Mouse (Mus musculus) CH12.LX (cell line): Measurements from ENCODE around the gene Tyrp1. TPM values are rescaled to one million over a fixed set of nuclear protein-coding genes. Genes with fewer than 3 reads are reported as not detected.

Experiments
- DNase-seq: peaks from one replicate; pipeline ENCODE4 v3.0.0-alpha.2; 2013; ENCODE audit errors: extremely low read depth
- H3K27ac ChIP-seq: 2 replicates; pipeline ENCODE4 v1.5.1; 2012; ENCODE audit warnings: low read depth, mild to moderate bottlenecking, control low read depth, moderate library complexity; ENCODE audit not compliant: insufficient read depth
- H3K27me3 ChIP-seq: replicated peaks from 2 replicates; pipeline ENCODE3; 2012; ENCODE audit warnings: inconsistent platforms
- H3K36me3 ChIP-seq, 2 experiments: replicated peaks in 1 of 2; 2 replicates each; pipeline versions ENCODE3 to v1.6.1; 2012; ENCODE audit warnings: inconsistent platforms in 1 of 2, low read length in 1 of 2, mild to moderate bottlenecking in 1 of 2, mixed read lengths in 1 of 2, moderate library complexity in 1 of 2; ENCODE audit not compliant: control insufficient read depth in 1 of 2, insufficient read depth in 1 of 2
- H3K4me1 ChIP-seq, 2 experiments: 2 replicates each; pipeline ENCODE4 v1.6.1; 2012; ENCODE audit warnings: inconsistent platforms in 1 of 2, moderate library complexity in 1 of 2; ENCODE audit not compliant: insufficient read depth in 2 of 2, control insufficient read depth in 1 of 2
- H3K4me2 ChIP-seq: 2 replicates; pipeline ENCODE4 v1.6.1; 2012; ENCODE audit warnings: low read depth, mild to moderate bottlenecking, control low read depth; ENCODE audit not compliant: poor library complexity, insufficient read depth, severe bottlenecking
- H3K4me3 ChIP-seq, 3 experiments: fragments of 150-350 bp in 1 of 3; sonication (generic) in 1 of 3; replicated peaks in 1 of 3; 2 replicates each; pipeline versions ENCODE3 to v1.5.1; 2011 to 2012; ENCODE audit warnings: low read depth in 2 of 3, low read length in 2 of 3, mild to moderate bottlenecking in 2 of 3, moderate library complexity in 2 of 3, control low read depth in 1 of 3, improper control_type of control experiment in 1 of 3, inconsistent platforms in 1 of 3, mixed read lengths in 1 of 3; ENCODE audit not compliant: poor library complexity in 1 of 3
- H3K79me2 ChIP-seq: replicated peaks from 2 replicates; pipeline ENCODE4 v1.6.1; 2012; ENCODE audit warnings: mild to moderate bottlenecking, moderate library complexity; ENCODE audit not compliant: control insufficient read depth, poor library complexity, insufficient read depth, severe bottlenecking; ENCODE audit errors: extremely low read depth
- H3K9ac ChIP-seq: 2 replicates; pipeline ENCODE4 v1.6.1; 2012; ENCODE audit warnings: low read depth, mild to moderate bottlenecking, control low read depth, moderate library complexity; ENCODE audit not compliant: insufficient read depth
- H3K9me3 ChIP-seq: replicated peaks from 2 replicates; pipeline ENCODE3; 2012; ENCODE audit warnings: low read length, inconsistent platforms, mixed read lengths
- CHD2 ChIP-seq: IDR thresholded peaks from 2 replicates; pipeline ENCODE4 v1.6.1; 2011; ENCODE audit warnings: low read length, improper control_type of control experiment
- ELF1 ChIP-seq: IDR thresholded peaks from 2 replicates; pipeline ENCODE4 v1.6.1; 2014; ENCODE audit warnings: low read depth, mild to moderate bottlenecking, inconsistent platforms, low read length, improper control_type of control experiment
- EP300 ChIP-seq: IDR thresholded peaks from 2 replicates; pipeline ENCODE4 v1.6.1; 2011; ENCODE audit warnings: low read length, improper control_type of control experiment
- ETS1 ChIP-seq: conservative IDR thresholded peaks from 2 replicates; pipeline ENCODE4 v1.6.1; 2012; ENCODE audit warnings: low read depth, mild to moderate bottlenecking, inconsistent platforms, low read length, improper control_type of control experiment, moderate library complexity
- HCFC1 ChIP-seq: IDR thresholded peaks from 2 replicates; pipeline ENCODE4 v1.6.1; 2012; ENCODE audit warnings: low read depth, mild to moderate bottlenecking, inconsistent platforms, low read length, improper control_type of control experiment
- MAFK ChIP-seq: IDR thresholded peaks from 2 replicates; pipeline ENCODE4 v1.6.1; 2011; ENCODE audit warnings: low read length, improper control_type of control experiment; ENCODE audit not compliant: insufficient replicate concordance
- MAX ChIP-seq: IDR thresholded peaks from 2 replicates; pipeline ENCODE4 v1.6.1; 2011; ENCODE audit warnings: low read length, improper control_type of control experiment
- MYC ChIP-seq: IDR thresholded peaks from 2 replicates; pipeline ENCODE4 v1.6.1; 2011; ENCODE audit warnings: low read depth, mild to moderate bottlenecking, improper control_type of control experiment, low read length
- PAX5 ChIP-seq: IDR thresholded peaks from 2 replicates; pipeline ENCODE4 v1.6.1; 2012; ENCODE audit warnings: low read length, inconsistent platforms, mixed read lengths
- POLR2AphosphoS2 ChIP-seq: IDR thresholded peaks from 2 replicates; pipeline ENCODE4 v1.6.1; 2011; ENCODE audit warnings: low read depth, low read length, improper control_type of control experiment
- RAD21 ChIP-seq: IDR thresholded peaks from 2 replicates; pipeline ENCODE4 v1.6.1; 2011; ENCODE audit warnings: low read depth, mild to moderate bottlenecking, low read length, improper control_type of control experiment, moderate library complexity
- RCOR1 ChIP-seq: conservative IDR thresholded peaks from 2 replicates; pipeline ENCODE4 v1.6.1; 2012; ENCODE audit warnings: low read depth, mild to moderate bottlenecking, inconsistent platforms, low read length, improper control_type of control experiment
- SIN3A ChIP-seq: IDR thresholded peaks from 2 replicates; pipeline ENCODE4 v1.6.1; 2012; ENCODE audit warnings: low read length, improper control_type of control experiment, inconsistent platforms
- UBTF ChIP-seq: IDR thresholded peaks from 2 replicates; pipeline ENCODE4 v1.6.1; 2012; ENCODE audit warnings: low read depth, mild to moderate bottlenecking, inconsistent platforms, low read length, improper control_type of control experiment, moderate library complexity
- ZMIZ1 ChIP-seq: IDR thresholded peaks from 2 replicates; pipeline ENCODE4 v1.6.1; 2012; ENCODE audit warnings: low read depth, mild to moderate bottlenecking, inconsistent platforms, low read length, improper control_type of control experiment
- dilution Hi-C: fragments of 300-500 bp; cut with MboI; formaldehyde crosslinking; loops from 2 replicates; pipeline ENCODE4 v1.14.3; 2020; ENCODE audit warnings: low sequenced_read_pairs; ENCODE audit not compliant: extremely low pct_unique_long_range_greater_than_20kb, extremely low pct_ligation_motif_present
- in situ Hi-C: fragments of 300-500 bp; cut with MboI; formaldehyde crosslinking; loops from 3 replicates; pipeline ENCODE4 v1.14.3; 2019; ENCODE audit warnings: low sequenced_read_pairs, low pct_ligation_motif_present, low pct_unique_long_range_greater_than_20kb, mixed read lengths
- polyA plus RNA-seq: library from polyadenylated mRNA; unstranded; fragments of >175 nt; gene quantifications from 2 replicates; pipeline ENCODE4 v1.2.1, GENCODE M21; 2012; ENCODE audit warnings: low read depth; ENCODE audit not compliant: insufficient read length
- total RNA-seq, 2 experiments: library from RNA; depleted of rRNA; stranded (reverse); fragments of 300-350 nt in 1 of 2; fragments of >200 nt in 1 of 2; gene quantifications; 2 replicates each; pipeline ENCODE4 v1.2.3; 2012 to 2014

Gene Tyrp1
- total and polyA plus RNA-seq, 3 experiments, result not detected

DNA sequence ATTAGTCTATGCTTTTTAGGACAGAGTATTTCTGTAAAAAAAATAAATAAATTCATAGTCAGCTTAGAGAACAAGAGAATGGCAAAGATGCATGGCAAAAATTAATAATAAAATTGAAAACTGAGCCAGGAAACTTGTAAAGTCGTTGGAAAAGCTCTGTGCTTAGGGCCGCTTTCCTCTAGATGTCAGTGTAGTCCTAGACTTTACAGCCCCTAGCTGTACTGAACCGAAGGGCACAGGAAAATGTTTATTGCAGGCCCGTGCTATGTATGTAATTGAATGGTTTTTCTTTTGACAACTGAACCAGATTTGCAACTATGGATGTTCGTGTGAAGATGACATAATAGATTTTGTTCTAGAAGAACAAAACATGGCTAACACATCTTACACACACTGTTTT is 32.1 kb downstream of the Tyrp1 start:
- Histone ChIP-seq H3K36me3 (no peaks in the 10 kb centered on the region), H3K4me3 (no peak overlapping the region), H3K9me3 (peaks cover 40% of the 10 kb centered on the region), H3K4me2 (no peak overlapping the region), H3K4me1 (no peaks in the 10 kb centered on the region), H3K9ac (no peak overlapping the region), H3K27me3 (no peaks in the 10 kb centered on the region), H3K27ac (no peak overlapping the region), H3K79me2 (no peaks in the 10 kb centered on the region)
- DNase-seq, result no peak
- dilution Hi-C loops, result no loop called here
- in situ Hi-C loops, result no loop called here
- TF ChIP-seq ELF1 (no peak), PAX5 (no peak), EP300 (no peak), SIN3A (no peak), ZMIZ1 (no peak), RAD21 (no peak), MAFK (no peak), RCOR1 (no peak), HCFC1 (no peak)

DNA sequence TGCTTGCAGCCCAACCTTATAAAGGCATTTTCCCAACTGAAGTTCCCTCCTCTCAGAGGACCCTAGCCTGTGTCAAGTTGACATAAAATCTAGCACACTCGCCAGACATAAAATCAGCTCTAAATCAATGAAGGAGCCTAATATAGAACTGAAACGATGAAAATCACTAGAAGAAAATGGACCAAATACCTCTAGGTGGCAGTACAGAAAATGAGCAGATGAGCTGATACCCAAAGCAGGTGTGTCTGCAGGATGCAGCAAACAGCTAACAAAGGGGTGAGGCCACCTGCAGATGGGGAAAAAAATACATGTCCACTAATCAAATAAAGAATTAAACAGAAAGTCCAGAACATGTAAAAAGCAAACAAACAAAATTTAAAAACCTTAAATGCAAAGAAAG is 35.7 kb downstream of the Tyrp1 start:
- no peak overlapping the region for H3K4me2 ChIP-seq
- H3K79me2 ChIP-seq, result no peaks in the 10 kb centered on the region
- no peaks in the 10 kb centered on the region for H3K36me3 ChIP-seq
- H3K9me3 ChIP-seq, result peaks cover 48% of the 10 kb centered on the region
- no peak for TF ChIP-seq HCFC1
- TF ChIP-seq MYC, result no peak
- no peak for TF ChIP-seq MAX
- DNase-seq, result no peak
- no peak overlapping the region for H3K9ac ChIP-seq
- H3K27me3 ChIP-seq, result no peaks in the 10 kb centered on the region
- no peak overlapping the region for H3K4me3 ChIP-seq
- H3K4me1 ChIP-seq, result no peaks in the 10 kb centered on the region
- dilution Hi-C loops (no loop called here), in situ Hi-C loops (no loop called here)
- no peak overlapping the region for H3K27ac ChIP-seq

DNA sequence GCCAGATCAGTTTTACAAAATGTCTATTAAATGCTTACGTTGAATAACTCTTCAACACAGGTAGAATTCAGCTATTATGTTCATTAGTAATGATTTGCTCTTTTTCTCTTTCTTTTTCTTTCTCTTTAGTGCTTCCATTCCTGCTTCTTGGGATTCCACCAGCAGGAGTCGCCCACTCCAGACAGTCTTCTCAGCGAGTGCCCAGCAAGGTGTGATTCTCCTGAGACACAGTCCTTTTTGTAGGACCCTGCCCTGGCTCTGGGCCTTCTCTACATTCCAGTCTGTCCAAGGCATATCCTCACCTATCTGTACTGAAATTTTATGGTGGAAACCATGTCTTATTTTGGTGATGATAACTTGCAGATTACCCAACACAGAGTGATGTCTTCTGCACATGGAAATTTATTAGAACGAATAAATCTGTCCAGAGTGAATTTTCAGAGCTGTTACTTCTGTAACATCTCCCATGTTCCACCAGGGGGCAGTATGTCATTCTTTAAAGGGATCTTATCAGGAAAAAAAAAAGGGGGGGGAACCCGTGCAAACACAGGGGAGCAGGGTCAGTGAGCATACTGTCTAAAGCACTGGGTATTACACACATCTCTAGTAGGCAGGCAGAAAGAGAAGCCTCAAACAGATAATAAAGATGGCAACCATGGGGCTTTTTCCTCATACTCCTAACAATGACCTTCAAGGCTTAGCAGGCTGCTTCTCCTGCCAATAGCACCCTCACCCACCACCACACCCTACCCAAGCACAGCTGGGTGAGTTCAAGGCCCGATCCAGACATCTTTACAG is 39.1 kb downstream of the Tyrp1 start:
- Histone ChIP-seq H3K27me3 (no peaks in the 10 kb centered on the region), H3K36me3 (no peaks in the 10 kb centered on the region), H3K4me2 (no peak overlapping the region), H3K27ac (no peak overlapping the region), H3K4me3 (no peak overlapping the region), H3K79me2 (no peaks in the 10 kb centered on the region), H3K9me3 (peaks cover 49% of the 10 kb centered on the region), H3K9ac (no peak overlapping the region), H3K4me1 (no peaks in the 10 kb centered on the region)
- DNase-seq, result no peak
- dilution Hi-C loops, result no loop called here
- in situ Hi-C loops, result no loop called here
- no peak for TF ChIP-seq UBTF
- TF ChIP-seq POLR2AphosphoS2, result no peak
- no peak for TF ChIP-seq PAX5
- no peak for TF ChIP-seq CHD2
- TF ChIP-seq MYC, result no peak
- TF ChIP-seq ETS1, result no peak
